Comparison of ENCODE assay signal across 17 mouse cellular contexts in the genomic region with DNA sequence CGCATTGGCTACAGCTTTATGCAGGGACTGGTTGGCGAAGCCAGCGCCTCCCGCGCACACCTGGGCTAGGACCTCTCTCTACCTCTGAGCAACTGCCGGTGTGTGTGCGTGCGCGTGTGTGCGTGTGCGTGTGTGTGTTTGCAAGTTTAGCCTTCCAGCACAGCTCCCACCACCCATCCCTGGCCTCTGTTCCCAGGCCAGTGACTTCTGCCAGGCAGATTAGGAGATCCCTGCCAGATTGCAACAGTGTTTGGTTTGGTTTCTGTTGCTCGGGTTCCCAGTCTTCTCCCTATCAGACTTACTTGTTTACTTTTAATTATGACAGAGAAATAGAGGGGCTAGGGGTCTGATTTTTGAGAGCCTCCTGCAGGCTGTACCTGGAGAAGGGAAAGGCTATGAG. TPM values are rescaled to one million over a fixed set of nuclear protein-coding genes. Genes with fewer than 3 reads are reported as not detected.
DNase-seq lines count a peak whose midpoint lies in the region; ATAC-seq and TF ChIP-seq lines count a peak whose summit lies in the region.
"Had no signal": no experiment of that assay in that cellular context is flagged by ENCODE, and none has a peak within 500 bp of the region (broad histone marks: within the 10 kb centered on the region; RNA-seq: fewer than 3 reads in every experiment).

No protein-coding gene starts in this region.

- H3K27ac ChIP-seq in limb, embryonic 13.5 days, result no peak overlapping the region
- H3K27ac ChIP-seq in limb, embryonic 10.5 days, result no peak overlapping the region
- H3K27ac ChIP-seq in liver, embryonic 12.5 days, result no peak overlapping the region
- no peak overlapping the region for H3K27ac ChIP-seq in stomach, embryonic 15.5 days
- H3K27ac ChIP-seq in hindbrain, postnatal 0 days, result no peak overlapping the region
- H3K27ac ChIP-seq: limb, embryonic 12.5 days; midbrain, embryonic 10.5 days had no signal

- peak; percentile 35 for DNase-seq in adrenal gland, adult 2 months
- no peak for DNase-seq in adrenal gland, adult (ENCODE audit: inconsistent age in 2 of 2, low spot score in 1 of 2)
- DNase-seq in limb, embryonic 10.5 days (ENCODE audit: low spot score), result no peak
- DNase-seq in hindbrain, postnatal 0 days (ENCODE audit: low spot score), result no peak
- no peak for DNase-seq in MN1 (ENCODE audit: low spot score)
- DNase-seq: heart, adult 18-20 months; heart, postnatal 10 days; right cerebral cortex, postnatal 4 days had no signal

- TF ChIP-seq CTCF in hindbrain, postnatal 0 days (IDR thresholded peaks at IDR 0.05; ENCODE audit: low read depth), result no peak

- H3K9ac ChIP-seq in limb, embryonic 13.5 days, result peak overlapping the region; percentile 19; the same call in 1 of the 2 replicates
- no peak overlapping the region for H3K9ac ChIP-seq in liver, embryonic 12.5 days
- H3K9ac ChIP-seq in stomach, embryonic 15.5 days, result no peak overlapping the region
- H3K9ac ChIP-seq in hindbrain, postnatal 0 days (replicated peaks; ENCODE audit: low read length), result no peak overlapping the region
- H3K9ac ChIP-seq: limb, embryonic 12.5 days had no signal

- no peaks in the 10 kb centered on the region for H3K4me1 ChIP-seq in limb, embryonic 13.5 days
- 0 out of 2 replicates have a peak, but pooled peaks cover 3% of the 10 kb centered on the region for H3K4me1 ChIP-seq in limb, embryonic 10.5 days
- H3K4me1 ChIP-seq in liver, embryonic 12.5 days, result no peaks in the 10 kb centered on the region
- 0 out of 2 replicates have a peak, but pooled peaks cover 5% of the 10 kb centered on the region for H3K4me1 ChIP-seq in stomach, embryonic 15.5 days
- H3K4me1 ChIP-seq in hindbrain, postnatal 0 days (ENCODE audit: insufficient read depth, low read length), result no peaks in the 10 kb centered on the region
- H3K4me1 ChIP-seq: midbrain, embryonic 10.5 days had no signal

- H3K27me3 ChIP-seq in limb, embryonic 13.5 days, result peaks cover 24% of the 10 kb centered on the region
- peaks cover 27% of the 10 kb centered on the region for H3K27me3 ChIP-seq in limb, embryonic 10.5 days (ENCODE audit: low read depth, poor library complexity, severe bottlenecking)
- 0 out of 2 replicates have a peak, but pooled peaks cover 7% of the 10 kb centered on the region for H3K27me3 ChIP-seq in liver, embryonic 12.5 days (replicated peaks)
- no peaks in the 10 kb centered on the region for H3K27me3 ChIP-seq in stomach, embryonic 15.5 days (replicated peaks)
- no peaks in the 10 kb centered on the region for H3K27me3 ChIP-seq in hindbrain, postnatal 0 days (ENCODE audit: insufficient read depth, low read length)

- 38% methylated on average over 12 of the region's 12 CpGs for WGBS in limb, embryonic 13.5 days
- 33% methylated on average over 12 of the region's 12 CpGs for WGBS in limb, embryonic 10.5 days
- WGBS in liver, embryonic 12.5 days (ENCODE audit: insufficient replicate concordance), result 51% methylated on average over 12 of the region's 12 CpGs
- 26% methylated on average over 12 of the region's 12 CpGs for WGBS in stomach, embryonic 15.5 days
- WGBS in hindbrain, postnatal 0 days, result 39% methylated on average over 12 of the region's 12 CpGs

- H3K9me3 ChIP-seq in limb, embryonic 13.5 days, result no peaks in the 10 kb centered on the region
- no peaks in the 10 kb centered on the region for H3K9me3 ChIP-seq in limb, embryonic 10.5 days (replicated peaks)
- H3K9me3 ChIP-seq in liver, embryonic 12.5 days (replicated peaks), result no peaks in the 10 kb centered on the region
- H3K9me3 ChIP-seq in stomach, embryonic 15.5 days, result no peaks in the 10 kb centered on the region
- H3K9me3 ChIP-seq in hindbrain, postnatal 0 days (ENCODE audit: low read length), result no peaks in the 10 kb centered on the region
- H3K9me3 ChIP-seq: G1E; limb, embryonic 12.5 days had no signal

- H3K4me3 ChIP-seq in limb, embryonic 13.5 days, result no peak overlapping the region
- H3K4me3 ChIP-seq in limb, embryonic 10.5 days, result no peak overlapping the region
- no peak overlapping the region for H3K4me3 ChIP-seq in liver, embryonic 12.5 days
- no peak overlapping the region for H3K4me3 ChIP-seq in stomach, embryonic 15.5 days (replicated peaks)
- H3K4me3 ChIP-seq in hindbrain, postnatal 0 days (ENCODE audit: low read length), result no peak overlapping the region
- H3K4me3 ChIP-seq: limb, embryonic 12.5 days; midbrain, embryonic 10.5 days; myocyte had no signal

- ATAC-seq in limb, embryonic 13.5 days (ENCODE audit: low FRiP score, low read depth), result no peak
- no peak for ATAC-seq in liver, embryonic 12.5 days
- ATAC-seq in stomach, embryonic 15.5 days (ENCODE audit: insufficient read depth, low FRiP score, low read depth), result no peak
- no peak for ATAC-seq in hindbrain, postnatal 0 days
- ATAC-seq: activated CD4-positive, CD25-positive, alpha-beta regulatory T cell, adult 4 months; inflammation-experienced regulatory T-cells, adult 6 months had no signal

- no peak overlapping the region for H3K4me2 ChIP-seq in limb, embryonic 13.5 days (replicated peaks)
- peak overlapping the region; percentile 21 for H3K4me2 ChIP-seq in liver, embryonic 12.5 days
- peak overlapping the region; percentile 25; the same call in 1 of the 2 replicates for H3K4me2 ChIP-seq in stomach, embryonic 15.5 days
- H3K4me2 ChIP-seq in hindbrain, postnatal 0 days (ENCODE audit: low read depth, low read length), result no peak overlapping the region
- H3K4me2 ChIP-seq: limb, embryonic 12.5 days had no signal

- no peaks in the 10 kb centered on the region for H3K36me3 ChIP-seq in limb, embryonic 13.5 days
- H3K36me3 ChIP-seq in limb, embryonic 10.5 days, result no peaks in the 10 kb centered on the region
- H3K36me3 ChIP-seq in liver, embryonic 12.5 days, result no peaks in the 10 kb centered on the region
- no peaks in the 10 kb centered on the region for H3K36me3 ChIP-seq in stomach, embryonic 15.5 days
- H3K36me3 ChIP-seq in hindbrain, postnatal 0 days (ENCODE audit: insufficient read depth, low read length), result no peaks in the 10 kb centered on the region
- H3K36me3 ChIP-seq: G1E; limb, embryonic 12.5 days; midbrain, embryonic 10.5 days had no signal

RNA-seq across cellular contexts. Expression of gene Sec14l4, which starts 0.7 kb away (rescaled TPM):
- total RNA-seq in adrenal gland, adult 2 months (2021), result 1 to 10 TPM; 3.2 to 7.2 TPM
- polyA plus RNA-seq in adrenal gland, adult 2 months (2012; rRNA removed), result 1.2 and 1.7 TPM in 2 replicates
- polyA plus RNA-seq in limb, embryonic 13.5 days (2015; fragmentation: Nextera tagmentation; extraction: Ambion mirVana), result 0.09 TPM in 2 replicates
- polyA plus RNA-seq in limb, embryonic 10.5 days (2016; fragmentation: Nextera tagmentation; extraction: Ambion mirVana), result 0.06 TPM in 1 of 2 replicates, not detected in the other
- 0.62 and 0.71 TPM in 2 replicates for polyA plus RNA-seq in liver, embryonic 12.5 days (2016; fragmentation: Nextera tagmentation; extraction: Ambion mirVana)
- 1.4 and 1.5 TPM in 2 replicates for polyA plus RNA-seq in stomach, embryonic 15.5 days (2015; fragmentation: Nextera tagmentation; extraction: Ambion mirVana)
- total RNA-seq in hindbrain, postnatal 0 days (2014; rRNA removed), result not detected in 2 replicates
- polyA plus RNA-seq in hindbrain, postnatal 0 days (2015; fragmentation: Nextera tagmentation; extraction: Ambion mirVana), result not detected in 2 replicates
- polyA plus RNA-seq: activated CD4-positive, CD25-positive, alpha-beta regulatory T cell, adult 4 months; G1E; inflammation-experienced regulatory T-cells, adult 6 months; limb, embryonic 12.5 days; midbrain, embryonic 10.5 days; myocyte had no signal

RNA-seq across cellular contexts. Expression of gene Sec14l3, which starts 32.7 kb away (rescaled TPM):
- total RNA-seq in adrenal gland, adult 2 months (2021), result not detected
- 0.10 TPM in 1 of 2 replicates, not detected in the other for polyA plus RNA-seq in adrenal gland, adult 2 months (2012; rRNA removed)
- not detected in 2 replicates for polyA plus RNA-seq in limb, embryonic 13.5 days (2015; fragmentation: Nextera tagmentation; extraction: Ambion mirVana)
- polyA plus RNA-seq in limb, embryonic 10.5 days (2016; fragmentation: Nextera tagmentation; extraction: Ambion mirVana), result not detected in 2 replicates
- not detected in 2 replicates for polyA plus RNA-seq in liver, embryonic 12.5 days (2016; fragmentation: Nextera tagmentation; extraction: Ambion mirVana)
- polyA plus RNA-seq in stomach, embryonic 15.5 days (2015; fragmentation: Nextera tagmentation; extraction: Ambion mirVana), result 0.08 and 0.18 TPM in 2 replicates
- total RNA-seq in hindbrain, postnatal 0 days (2014; rRNA removed), result 0.36 and 1.6 TPM in 2 replicates
- polyA plus RNA-seq in hindbrain, postnatal 0 days (2015; fragmentation: Nextera tagmentation; extraction: Ambion mirVana), result 1.7 and 1.8 TPM in 2 replicates
- polyA plus RNA-seq: activated CD4-positive, CD25-positive, alpha-beta regulatory T cell, adult 4 months; G1E; inflammation-experienced regulatory T-cells, adult 6 months; limb, embryonic 12.5 days; midbrain, embryonic 10.5 days; myocyte had no signal

RNA-seq across cellular contexts. Expression of gene Gal3st1, which starts 48.5 kb away (rescaled TPM):
- under 1 TPM in 1 of 2 experiments, not detected in 1; 0.21 TPM for total RNA-seq in adrenal gland, adult 2 months (2021)
- polyA plus RNA-seq in adrenal gland, adult 2 months (2012; rRNA removed), result 0.63 and 0.79 TPM in 2 replicates
- polyA plus RNA-seq in limb, embryonic 13.5 days (2015; fragmentation: Nextera tagmentation; extraction: Ambion mirVana), result 4.2 and 4.5 TPM in 2 replicates
- 0.55 and 1.8 TPM in 2 replicates for polyA plus RNA-seq in limb, embryonic 10.5 days (2016; fragmentation: Nextera tagmentation; extraction: Ambion mirVana)
- 0.72 and 0.85 TPM in 2 replicates for polyA plus RNA-seq in liver, embryonic 12.5 days (2016; fragmentation: Nextera tagmentation; extraction: Ambion mirVana)
- 18.3 and 21.6 TPM in 2 replicates for polyA plus RNA-seq in stomach, embryonic 15.5 days (2015; fragmentation: Nextera tagmentation; extraction: Ambion mirVana)
- 30.3 and 34.6 TPM in 2 replicates for total RNA-seq in hindbrain, postnatal 0 days (2014; rRNA removed)
- polyA plus RNA-seq in hindbrain, postnatal 0 days (2015; fragmentation: Nextera tagmentation; extraction: Ambion mirVana), result 18.5 and 18.8 TPM in 2 replicates
- total RNA-seq: G1E had no signal
- polyA plus RNA-seq: activated CD4-positive, CD25-positive, alpha-beta regulatory T cell, adult 4 months; G1E; inflammation-experienced regulatory T-cells, adult 6 months; myocyte had no signal

RNA-seq across cellular contexts. Expression of gene 4930556J24Rik, which starts 55.4 kb away (rescaled TPM):
- total RNA-seq in adrenal gland, adult 2 months (2021), result not detected
- not detected in 2 replicates for polyA plus RNA-seq in adrenal gland, adult 2 months (2012; rRNA removed)
- 0.32 and 0.37 TPM in 2 replicates for polyA plus RNA-seq in limb, embryonic 13.5 days (2015; fragmentation: Nextera tagmentation; extraction: Ambion mirVana)
- polyA plus RNA-seq in limb, embryonic 10.5 days (2016; fragmentation: Nextera tagmentation; extraction: Ambion mirVana), result 0.13 and 0.25 TPM in 2 replicates
- polyA plus RNA-seq in liver, embryonic 12.5 days (2016; fragmentation: Nextera tagmentation; extraction: Ambion mirVana), result 0.11 and 0.13 TPM in 2 replicates
- polyA plus RNA-seq in stomach, embryonic 15.5 days (2015; fragmentation: Nextera tagmentation; extraction: Ambion mirVana), result 0.12 and 0.21 TPM in 2 replicates
- not detected in 2 replicates for total RNA-seq in hindbrain, postnatal 0 days (2014; rRNA removed)
- 0.25 and 0.35 TPM in 2 replicates for polyA plus RNA-seq in hindbrain, postnatal 0 days (2015; fragmentation: Nextera tagmentation; extraction: Ambion mirVana)
- total RNA-seq: heart, adult 18-20 months; heart, postnatal 10 days had no signal
- polyA plus RNA-seq: activated CD4-positive, CD25-positive, alpha-beta regulatory T cell, adult 4 months; G1E; limb, embryonic 12.5 days had no signal

Comparison
In these comparisons a context has a peak if more than half of its experiments do, and no peak if none do; other contexts are left out.
1. H3K4me2 ChIP-seq: peak in liver, embryonic 12.5 days (single experiment) and stomach, embryonic 15.5 days (single experiment); none in limb, embryonic 13.5 days (single experiment) and hindbrain, postnatal 0 days (single experiment).